Mouse (Mus musculus): Measurements from ENCODE around the gene Ccdc51. TPM values are rescaled to one million over a fixed set of nuclear protein-coding genes. Genes with fewer than 3 reads are reported as not detected.
"Not testable (repeated sequence)": the region's sequence is repeated elsewhere in the genome, so short reads cannot be mapped to it uniquely, and the experiment has no call there.

Gene Ccdc51
- total and polyA plus RNA-seq, 3 experiments: 15.1 to 28.4 TPM; not detected in 1

- no peak overlapping the region for H3K4me3 ChIP-seq (ENCODE audit: control insufficient read depth in 1 of 2, insufficient read depth in 1 of 2, low read depth in 2 of 2, low read length in 2 of 2)
- H3K36me3 ChIP-seq (ENCODE audit: control insufficient read depth in 1 of 2, insufficient read depth in 2 of 2, low read length in 2 of 2): peaks cover 0 to 2% of the 10 kb centered on the region in 2 experiments; a peak in 2 of 4 replicates
- no peaks in the 10 kb centered on the region for H3K79me2 ChIP-seq (ENCODE audit: control insufficient read depth, insufficient read depth, low read length, poor library complexity)
- peak; percentile 47 for DNase-seq (ENCODE audit: low read depth, low spot score)
- peaks cover 0 to 3% of the 10 kb centered on the region in 2 experiments; a peak in 2 of 4 replicates for H3K27me3 ChIP-seq (ENCODE audit: control insufficient read depth in 1 of 2, insufficient read depth in 2 of 2, low read length in 2 of 2)
- TF ChIP-seq SMC3 (IDR thresholded peaks at IDR 0.05; ENCODE audit: low read depth, low read length): peak; percentile 34
- peak; percentile 33 to 41 (median 35); a peak in 4 of 6 replicates for TF ChIP-seq CTCF (IDR thresholded peaks at IDR 0.05 in 2 of 3, conservative IDR thresholded peaks at IDR 0.05 in 1 of 3; ENCODE audit: control insufficient read depth in 1 of 3, insufficient read depth in 1 of 3, low read depth in 2 of 3, low read length in 3 of 3, poor library complexity in 1 of 3, severe bottlenecking in 1 of 3)
- TF ChIP-seq GABPA (IDR thresholded peaks at IDR 0.05; ENCODE audit: low read depth, low read length): no peak
- no peak for TF ChIP-seq MXI1 (IDR thresholded peaks at IDR 0.05; ENCODE audit: low read depth, low read length)
- H3K27ac ChIP-seq (ENCODE audit: control insufficient read depth, low read depth, low read length): no peak overlapping the region
- H3K4me1 ChIP-seq (ENCODE audit: control insufficient read depth in 1 of 2, insufficient read depth in 2 of 2, low read length in 2 of 2): peaks cover 0 to 8% of the 10 kb centered on the region in 2 experiments; a peak in 3 of 4 replicates
- H3K9me3 ChIP-seq (replicated peaks; ENCODE audit: insufficient read depth, low read length): no peaks in the 10 kb centered on the region
- no peak overlapping the region for H3K9ac ChIP-seq (ENCODE audit: control insufficient read depth, low read depth, low read length, poor library complexity, severe bottlenecking)
Measured at GRCm38 (mm10) chr9:109128211-109128610, 45.9 kb downstream of the Ccdc51 start.

GRCm38 (mm10) chr9:109130076-109130475 lies 47.8 kb downstream of the Ccdc51 start:
- H3K27ac ChIP-seq (ENCODE audit: control insufficient read depth, low read depth, low read length): no peak overlapping the region
- no peaks in the 10 kb centered on the region for H3K79me2 ChIP-seq (ENCODE audit: control insufficient read depth, insufficient read depth, low read length, poor library complexity)
- H3K9ac ChIP-seq (ENCODE audit: control insufficient read depth, low read depth, low read length, poor library complexity, severe bottlenecking): no peak overlapping the region
- H3K36me3 ChIP-seq (ENCODE audit: control insufficient read depth in 1 of 2, insufficient read depth in 2 of 2, low read length in 2 of 2): no peaks in the 10 kb centered on the region
- H3K9me3 ChIP-seq (replicated peaks; ENCODE audit: insufficient read depth, low read length): no peaks in the 10 kb centered on the region
- H3K4me3 ChIP-seq (ENCODE audit: control insufficient read depth in 1 of 2, insufficient read depth in 1 of 2, low read depth in 2 of 2, low read length in 2 of 2): no peak overlapping the region
- H3K27me3 ChIP-seq (ENCODE audit: control insufficient read depth in 1 of 2, insufficient read depth in 2 of 2, low read length in 2 of 2): peaks cover 0 to 3% of the 10 kb centered on the region in 2 experiments; a peak in 2 of 4 replicates
- no peak for DNase-seq (ENCODE audit: low read depth, low spot score)
- no peaks in the 10 kb centered on the region for H3K4me1 ChIP-seq (ENCODE audit: control insufficient read depth in 1 of 2, insufficient read depth in 2 of 2, low read length in 2 of 2)
- TF ChIP-seq MYC (IDR thresholded peaks at IDR 0.05; ENCODE audit: low read depth, low read length) (no peak), SIN3A (IDR thresholded peaks at IDR 0.05; ENCODE audit: low read length) (no peak), MAFK (IDR thresholded peaks at IDR 0.05; ENCODE audit: borderline replicate concordance, low read depth, low read length) (no peak), ZC3H11A (IDR thresholded peaks at IDR 0.05; ENCODE audit: low read depth, low read length) (no peak), RAD21 (IDR thresholded peaks at IDR 0.05; ENCODE audit: low read depth, low read length) (no peak), MYB (IDR thresholded peaks at IDR 0.05; ENCODE audit: low read depth, low read length) (no peak), MEF2A (IDR thresholded peaks at IDR 0.05; ENCODE audit: extremely low read depth, insufficient replicate concordance, low read depth, low read length, poor library complexity, severe bottlenecking) (no peak), TAL1 (IDR thresholded peaks at IDR 0.05; ENCODE audit: low read length) (no peak), USF2 (IDR thresholded peaks at IDR 0.05; ENCODE audit: borderline replicate concordance in 1 of 2, insufficient read depth in 1 of 2, low read depth in 1 of 2, low read length in 2 of 2) (no peak), GATA1 (IDR thresholded peaks at IDR 0.05; ENCODE audit: low read depth, low read length) (no peak)

- not testable (repeated sequence) for H3K9me3 ChIP-seq (replicated peaks; ENCODE audit: insufficient read depth, low read length); H3K27ac ChIP-seq (ENCODE audit: control insufficient read depth, low read depth, low read length); H3K4me3 ChIP-seq (ENCODE audit: control insufficient read depth in 1 of 2, insufficient read depth in 1 of 2, low read depth in 2 of 2, low read length in 2 of 2); H3K9ac ChIP-seq (ENCODE audit: control insufficient read depth, low read depth, low read length, poor library complexity, severe bottlenecking); H3K27me3 ChIP-seq (ENCODE audit: control insufficient read depth in 1 of 2, insufficient read depth in 2 of 2, low read length in 2 of 2); H3K4me1 ChIP-seq (ENCODE audit: control insufficient read depth in 1 of 2, insufficient read depth in 2 of 2, low read length in 2 of 2); DNase-seq (ENCODE audit: low read depth, low spot score); H3K79me2 ChIP-seq (ENCODE audit: control insufficient read depth, insufficient read depth, low read length, poor library complexity); H3K36me3 ChIP-seq (ENCODE audit: control insufficient read depth in 1 of 2, insufficient read depth in 2 of 2, low read length in 2 of 2)
- TF ChIP-seq CTCF (IDR thresholded peaks at IDR 0.05 in 2 of 3, conservative IDR thresholded peaks at IDR 0.05 in 1 of 3; ENCODE audit: control insufficient read depth in 1 of 3, insufficient read depth in 1 of 3, low read depth in 2 of 3, low read length in 3 of 3, poor library complexity in 1 of 3, severe bottlenecking in 1 of 3) (peak in 2 of 3 experiments; percentile 42 to 49; a peak in 3 of 6 replicates), SMC3 (IDR thresholded peaks at IDR 0.05; ENCODE audit: low read depth, low read length) (peak; percentile 30)
Measured at GRCm38 (mm10) chr9:109140414-109140813, 58.1 kb downstream of the Ccdc51 start.

Other genes starting within 250 kb of the Ccdc51 start
- gene Slc26a6, start 229.2 kb upstream of the Ccdc51 start, total RNA-seq (2012; rRNA removed): 8.0 and 8.7 TPM in 2 replicates
- gene Slc26a6, start 229.2 kb upstream of the Ccdc51 start, polyA plus RNA-seq (2012; ENCODE audit: insufficient read depth in 1 of 2, insufficient read length in 2 of 2, low read depth in 1 of 2, low replicate concordance in 2 of 2, missing spikeins in 1 of 2): 10 to 100 TPM in 1 of 2 experiments, not detected in 1; 13.2 TPM
- not detected in 2 replicates for gene Tmem89, start 167.9 kb upstream of the Ccdc51 start, total RNA-seq (2012; rRNA removed)
- gene Tmem89, start 167.9 kb upstream of the Ccdc51 start, polyA plus RNA-seq (2012; ENCODE audit: insufficient read depth in 1 of 2, insufficient read length in 2 of 2, low read depth in 1 of 2, low replicate concordance in 2 of 2, missing spikeins in 1 of 2): not detected
- 427 and 428 TPM in 2 replicates for gene Uqcrc1, start 145.9 kb upstream of the Ccdc51 start, total RNA-seq (2012; rRNA removed)
- gene Uqcrc1, start 145.9 kb upstream of the Ccdc51 start, polyA plus RNA-seq (2012; ENCODE audit: insufficient read depth in 1 of 2, insufficient read length in 2 of 2, low read depth in 1 of 2, low replicate concordance in 2 of 2, missing spikeins in 1 of 2): 100 to 1,000 TPM in 1 of 2 experiments, not detected in 1; 494 TPM
- 0.78 and 1.2 TPM in 2 replicates for gene Col7a1, start 128.9 kb upstream of the Ccdc51 start, total RNA-seq (2012; rRNA removed)
- 1 to 10 TPM in 1 of 2 experiments, not detected in 1; 2.6 TPM for gene Col7a1, start 128.9 kb upstream of the Ccdc51 start, polyA plus RNA-seq (2012; ENCODE audit: insufficient read depth in 1 of 2, insufficient read length in 2 of 2, low read depth in 1 of 2, low replicate concordance in 2 of 2, missing spikeins in 1 of 2)
- gene Ucn2, start 96.5 kb upstream of the Ccdc51 start, total RNA-seq (2012; rRNA removed): 0.12 TPM in 1 of 2 replicates, not detected in the other
- under 1 TPM in 1 of 2 experiments, not detected in 1; 0.19 TPM for gene Ucn2, start 96.5 kb upstream of the Ccdc51 start, polyA plus RNA-seq (2012; ENCODE audit: insufficient read depth in 1 of 2, insufficient read length in 2 of 2, low read depth in 1 of 2, low replicate concordance in 2 of 2, missing spikeins in 1 of 2)
- gene Pfkfb4, start 90.7 kb upstream of the Ccdc51 start, total RNA-seq (2012; rRNA removed): 3.2 and 5.1 TPM in 2 replicates
- 1 to 10 TPM in 1 of 2 experiments, not detected in 1; 6.4 TPM for gene Pfkfb4, start 90.7 kb upstream of the Ccdc51 start, polyA plus RNA-seq (2012; ENCODE audit: insufficient read depth in 1 of 2, insufficient read length in 2 of 2, low read depth in 1 of 2, low replicate concordance in 2 of 2, missing spikeins in 1 of 2)
- 38.3 and 41.0 TPM in 2 replicates for gene Shisa5, start 43.9 kb upstream of the Ccdc51 start, total RNA-seq (2012; rRNA removed)
- 10 to 100 TPM in 1 of 2 experiments, not detected in 1; 71.7 TPM for gene Shisa5, start 43.9 kb upstream of the Ccdc51 start, polyA plus RNA-seq (2012; ENCODE audit: insufficient read depth in 1 of 2, insufficient read length in 2 of 2, low read depth in 1 of 2, low replicate concordance in 2 of 2, missing spikeins in 1 of 2)
- gene Trex1, start 22.8 kb upstream of the Ccdc51 start, total RNA-seq (2012; rRNA removed): 8.9 and 10.0 TPM in 2 replicates
- 10 to 100 TPM in 1 of 2 experiments, not detected in 1; 17.0 TPM for gene Trex1, start 22.8 kb upstream of the Ccdc51 start, polyA plus RNA-seq (2012; ENCODE audit: insufficient read depth in 1 of 2, insufficient read length in 2 of 2, low read depth in 1 of 2, low replicate concordance in 2 of 2, missing spikeins in 1 of 2)
- gene Atrip, start 8.4 kb upstream of the Ccdc51 start, total RNA-seq (2012; rRNA removed): 18.0 and 18.4 TPM in 2 replicates
- gene Atrip, start 8.4 kb upstream of the Ccdc51 start, polyA plus RNA-seq (2012; ENCODE audit: insufficient read depth in 1 of 2, insufficient read length in 2 of 2, low read depth in 1 of 2, low replicate concordance in 2 of 2, missing spikeins in 1 of 2): 10 to 100 TPM in 1 of 2 experiments, not detected in 1; 35.3 TPM
- gene Tma7, start 94 bp downstream of the Ccdc51 start, total RNA-seq (2012; rRNA removed): 346 and 400 TPM in 2 replicates
- gene Tma7, start 94 bp downstream of the Ccdc51 start, polyA plus RNA-seq (2012; ENCODE audit: insufficient read depth in 1 of 2, insufficient read length in 2 of 2, low read depth in 1 of 2, low replicate concordance in 2 of 2, missing spikeins in 1 of 2): 100 to 1,000 TPM in 1 of 2 experiments, not detected in 1; 366 TPM
- not detected in 2 replicates for gene Plxnb1, start 12.9 kb downstream of the Ccdc51 start, total RNA-seq (2012; rRNA removed)
- under 1 TPM in 1 of 2 experiments, not detected in 1; 0.07 TPM for gene Plxnb1, start 12.9 kb downstream of the Ccdc51 start, polyA plus RNA-seq (2012; ENCODE audit: insufficient read depth in 1 of 2, insufficient read length in 2 of 2, low read depth in 1 of 2, low replicate concordance in 2 of 2, missing spikeins in 1 of 2)
- not detected in 2 replicates for gene Fbxw21, start 79.5 kb downstream of the Ccdc51 start, total RNA-seq (2012; rRNA removed)
- gene Fbxw21, start 79.5 kb downstream of the Ccdc51 start, polyA plus RNA-seq (2012; ENCODE audit: insufficient read depth in 1 of 2, insufficient read length in 2 of 2, low read depth in 1 of 2, low replicate concordance in 2 of 2, missing spikeins in 1 of 2): not detected
- not detected in 2 replicates for gene Fbxw13, start 113.5 kb downstream of the Ccdc51 start, total RNA-seq (2012; rRNA removed)
- not detected for gene Fbxw13, start 113.5 kb downstream of the Ccdc51 start, polyA plus RNA-seq (2012; ENCODE audit: insufficient read depth in 1 of 2, insufficient read length in 2 of 2, low read depth in 1 of 2, low replicate concordance in 2 of 2, missing spikeins in 1 of 2)
- gene Fbxw20, start 152.3 kb downstream of the Ccdc51 start, total RNA-seq (2012; rRNA removed): not detected in 2 replicates
- gene Fbxw20, start 152.3 kb downstream of the Ccdc51 start, polyA plus RNA-seq (2012; ENCODE audit: insufficient read depth in 1 of 2, insufficient read length in 2 of 2, low read depth in 1 of 2, low replicate concordance in 2 of 2, missing spikeins in 1 of 2): not detected
- gene Fbxw14, start 205.2 kb downstream of the Ccdc51 start, total RNA-seq (2012; rRNA removed): not detected in 2 replicates
- gene Fbxw14, start 205.2 kb downstream of the Ccdc51 start, polyA plus RNA-seq (2012; ENCODE audit: insufficient read depth in 1 of 2, insufficient read length in 2 of 2, low read depth in 1 of 2, low replicate concordance in 2 of 2, missing spikeins in 1 of 2): not detected

Data from MEL (cell line).